Mouse (Mus musculus): ENCODE results near the gene Trp53tg5.
A peak's percentile ranks its signal among the peaks of the same experiment; 100 is the strongest.

Gene Trp53tg5

DNA sequence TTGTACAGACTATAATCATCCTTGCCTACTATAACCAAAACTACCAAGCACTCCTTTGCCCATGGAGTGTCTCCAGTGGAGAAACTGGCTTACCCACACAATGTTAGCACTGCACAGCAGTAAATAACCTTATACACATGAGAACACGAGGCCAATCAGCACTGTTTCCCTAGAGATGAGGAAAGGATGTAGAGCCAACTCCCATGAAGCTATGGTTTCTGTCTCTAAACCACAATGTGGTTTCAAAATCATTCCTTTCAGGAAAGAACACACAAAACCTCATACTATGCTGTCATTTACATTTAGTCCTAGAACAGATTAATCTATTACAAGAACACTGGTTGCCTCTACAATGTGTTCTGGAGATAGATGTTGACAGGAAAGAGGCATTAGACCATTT is 22.8 kb upstream of the Trp53tg5 start:
- DNase-seq, result no peak

DNA sequence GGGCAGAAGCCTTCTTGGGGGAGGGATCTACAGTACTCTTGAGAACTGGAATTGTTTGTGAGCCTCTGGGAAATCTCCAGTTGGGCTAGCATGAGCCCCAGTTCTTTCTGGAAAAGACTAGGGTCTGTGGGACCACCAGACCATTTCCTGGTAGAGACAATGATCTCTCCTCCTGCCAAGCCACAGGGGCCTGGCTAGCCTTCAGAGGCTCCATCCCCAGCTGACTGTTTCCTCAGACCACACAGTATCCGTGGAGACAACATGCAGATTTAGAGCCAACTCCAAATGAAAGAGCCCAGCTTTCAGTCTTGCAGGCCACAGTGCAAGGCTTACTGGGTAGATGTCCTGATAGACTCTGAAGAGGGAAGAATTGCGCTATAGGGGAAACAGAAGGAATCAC is 20.6 kb upstream of the Trp53tg5 start:
- DNase-seq, result no peak

DNA sequence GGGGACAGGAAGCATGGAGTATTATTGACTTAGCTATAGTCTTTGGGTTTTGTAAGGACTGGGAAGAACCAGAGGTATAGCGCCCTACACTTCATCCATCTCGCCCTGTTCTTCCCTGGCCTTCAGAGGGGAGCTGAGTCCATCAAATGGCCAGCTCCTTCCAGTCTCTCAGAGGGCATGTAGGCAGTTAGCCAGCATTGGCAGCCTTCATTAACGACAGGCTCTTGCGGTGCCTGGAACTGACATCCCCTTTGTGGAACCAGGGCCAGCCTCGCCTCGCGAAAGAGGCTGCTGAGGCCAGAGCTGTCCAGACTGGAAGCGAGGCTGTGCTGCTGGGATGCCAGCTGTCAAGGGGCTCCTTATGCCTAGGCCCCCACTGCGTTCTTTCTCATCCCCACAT is 14.3 kb upstream of the Trp53tg5 start:
- no peak for DNase-seq

DNA sequence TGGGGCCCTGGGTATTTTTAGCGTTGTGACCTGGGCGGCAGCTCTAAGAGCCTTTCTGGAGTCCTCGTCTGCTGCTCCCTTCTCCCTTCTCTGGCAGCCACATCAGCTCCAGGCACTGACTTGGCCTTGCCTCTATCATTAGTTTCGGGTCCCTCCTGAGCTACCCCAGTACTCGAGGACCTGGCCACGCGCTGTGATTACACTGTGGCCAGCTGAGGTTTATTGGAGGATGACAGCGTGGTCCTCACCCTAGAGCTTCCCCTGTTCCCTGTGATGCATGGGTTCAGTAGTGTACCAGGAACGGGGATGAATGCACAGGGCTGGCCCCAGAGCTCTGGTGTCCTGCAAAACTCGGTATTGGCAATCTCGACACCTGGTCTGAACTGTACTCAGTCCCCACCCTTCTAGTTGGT is 13.6 kb upstream of the Trp53tg5 start:
- DNase-seq, result no peak

DNA sequence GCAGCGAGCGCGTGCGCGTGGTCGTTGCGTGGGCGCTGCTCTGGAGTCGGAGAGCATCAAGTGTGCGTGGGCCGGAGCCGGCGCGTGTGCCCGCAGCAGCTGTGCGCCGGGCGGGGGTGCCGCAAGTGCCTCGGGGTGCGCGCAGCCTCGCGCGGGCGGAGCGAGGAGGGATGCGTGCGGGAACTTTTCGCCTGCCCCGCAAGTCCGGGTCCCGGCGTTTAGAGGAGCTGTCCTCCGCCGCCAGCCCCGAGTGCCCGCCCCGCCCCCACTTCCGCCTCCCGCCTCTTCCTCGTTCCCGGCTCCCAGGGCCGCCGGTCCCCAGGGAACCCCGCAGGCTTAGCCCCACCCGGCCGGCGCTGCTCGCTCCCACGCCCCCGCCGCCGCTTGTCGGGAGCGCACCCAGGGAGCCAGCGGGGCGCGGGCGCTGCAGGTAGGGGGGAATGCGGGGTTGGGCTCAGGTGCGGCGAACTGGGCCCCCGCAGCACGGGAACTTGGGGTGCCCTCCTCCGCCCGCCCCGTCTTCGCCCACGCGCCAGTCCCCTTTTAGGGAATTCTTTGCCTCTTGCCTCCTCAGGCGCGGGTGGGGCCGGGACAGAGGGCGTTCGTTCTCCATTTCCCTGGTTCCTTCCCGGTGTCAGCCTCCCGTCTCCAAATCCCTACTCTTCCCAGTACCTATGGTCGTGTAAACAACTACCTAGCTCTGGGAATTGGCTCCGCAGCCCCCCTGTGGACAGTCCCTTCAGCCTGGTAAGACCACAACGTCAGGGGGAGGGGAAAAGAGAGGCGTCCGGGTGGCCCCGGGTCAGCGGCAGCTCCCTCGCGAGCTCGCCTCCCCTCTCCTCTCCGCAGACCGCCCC is 13.0 kb upstream of the Trp53tg5 start:
- DNase-seq, result no peak

DNA sequence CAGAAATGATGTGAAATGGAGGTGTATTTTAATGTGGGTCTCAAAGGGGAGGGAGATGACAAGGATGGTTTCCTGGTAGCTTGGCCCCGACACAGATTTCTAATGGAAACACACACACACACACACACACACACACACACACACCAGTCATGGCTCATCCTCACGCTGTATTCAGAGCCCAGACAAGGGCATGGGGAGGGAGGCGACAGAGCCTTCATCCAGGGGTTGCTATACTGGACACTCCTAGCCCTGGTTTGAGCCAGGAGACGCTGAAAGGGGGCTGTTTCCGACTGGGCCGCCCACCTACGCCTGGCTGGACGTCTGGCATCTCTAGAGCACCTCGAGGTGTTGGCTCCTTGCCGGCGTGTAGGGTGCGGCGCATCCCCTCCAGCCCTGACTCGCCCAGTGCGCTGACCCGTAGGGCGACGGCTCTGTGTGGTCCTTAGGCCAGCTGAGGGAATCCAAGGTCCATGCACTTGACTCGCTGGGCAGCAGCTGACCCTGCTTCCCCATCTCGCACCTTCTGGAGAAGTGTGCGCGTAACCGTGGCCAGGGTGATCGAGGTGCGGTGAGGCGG is 12.2 kb upstream of the Trp53tg5 start, which contains the start of gene Dbndd2:
Gene Dbndd2, plus strand, starts transcription at position 426 of the 577 bp plus-strand sequence.
- no peak for DNase-seq

DNA sequence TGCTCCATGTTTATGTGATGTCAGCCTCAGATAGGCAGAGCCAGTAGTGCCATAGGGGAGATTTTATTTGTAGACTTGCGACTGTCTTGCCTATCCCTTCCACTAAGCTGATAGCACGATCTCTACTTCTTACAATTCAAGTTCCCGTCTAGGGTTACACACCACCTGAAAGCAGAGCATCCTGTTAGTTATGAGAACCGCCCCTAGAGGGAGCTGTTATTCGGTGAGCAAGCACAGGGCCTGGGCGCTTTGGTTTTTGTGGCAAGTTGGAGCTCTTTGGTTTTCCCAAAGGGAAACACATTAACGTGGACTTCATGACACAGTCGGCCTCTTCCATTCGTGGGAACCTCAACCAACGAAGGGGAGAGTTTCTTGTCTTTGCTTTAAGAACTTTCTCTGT is 3.3 kb downstream of the Trp53tg5 start:
- no peak for DNase-seq

DNA sequence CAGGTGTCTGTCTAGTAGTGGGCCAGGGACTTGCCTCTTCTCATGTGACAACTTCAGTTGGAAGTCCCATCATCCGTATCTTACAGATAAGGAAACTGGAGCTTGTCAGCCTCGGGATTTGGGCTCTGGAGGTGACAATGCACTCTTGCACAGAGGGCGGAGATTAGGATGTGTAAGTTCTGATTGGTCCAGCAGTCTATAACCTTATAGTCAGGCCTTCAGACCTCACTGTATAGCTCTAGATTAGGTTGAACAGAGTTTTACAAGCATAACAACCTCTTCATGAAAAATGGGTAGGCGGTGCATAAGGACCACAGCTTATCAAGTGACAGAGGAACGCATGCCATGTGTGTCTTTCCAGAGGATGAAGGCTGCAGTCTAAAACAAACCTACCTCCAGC is 6.7 kb downstream of the Trp53tg5 start:
- no peak for DNase-seq

DNA sequence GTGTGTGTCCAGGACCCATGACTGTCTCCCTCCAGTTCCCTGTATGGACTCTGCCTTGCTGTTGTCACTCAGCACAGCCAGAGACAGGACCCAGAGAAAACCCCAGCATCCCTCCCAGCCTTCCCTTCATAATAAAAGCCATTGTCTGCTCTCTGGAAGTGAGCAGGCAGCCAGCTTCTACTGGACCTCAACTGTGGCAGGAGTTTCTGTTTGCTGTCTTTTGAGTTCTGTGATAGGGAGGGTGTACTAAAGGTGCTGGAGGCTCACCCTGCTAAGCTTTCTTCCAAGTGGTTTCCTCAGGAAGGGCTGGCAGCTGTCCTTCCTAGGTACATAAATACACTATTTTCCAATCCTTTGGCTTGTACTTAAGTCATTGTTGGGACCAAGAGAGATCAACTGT is 8.4 kb downstream of the Trp53tg5 start:
- no peak for DNase-seq

DNA sequence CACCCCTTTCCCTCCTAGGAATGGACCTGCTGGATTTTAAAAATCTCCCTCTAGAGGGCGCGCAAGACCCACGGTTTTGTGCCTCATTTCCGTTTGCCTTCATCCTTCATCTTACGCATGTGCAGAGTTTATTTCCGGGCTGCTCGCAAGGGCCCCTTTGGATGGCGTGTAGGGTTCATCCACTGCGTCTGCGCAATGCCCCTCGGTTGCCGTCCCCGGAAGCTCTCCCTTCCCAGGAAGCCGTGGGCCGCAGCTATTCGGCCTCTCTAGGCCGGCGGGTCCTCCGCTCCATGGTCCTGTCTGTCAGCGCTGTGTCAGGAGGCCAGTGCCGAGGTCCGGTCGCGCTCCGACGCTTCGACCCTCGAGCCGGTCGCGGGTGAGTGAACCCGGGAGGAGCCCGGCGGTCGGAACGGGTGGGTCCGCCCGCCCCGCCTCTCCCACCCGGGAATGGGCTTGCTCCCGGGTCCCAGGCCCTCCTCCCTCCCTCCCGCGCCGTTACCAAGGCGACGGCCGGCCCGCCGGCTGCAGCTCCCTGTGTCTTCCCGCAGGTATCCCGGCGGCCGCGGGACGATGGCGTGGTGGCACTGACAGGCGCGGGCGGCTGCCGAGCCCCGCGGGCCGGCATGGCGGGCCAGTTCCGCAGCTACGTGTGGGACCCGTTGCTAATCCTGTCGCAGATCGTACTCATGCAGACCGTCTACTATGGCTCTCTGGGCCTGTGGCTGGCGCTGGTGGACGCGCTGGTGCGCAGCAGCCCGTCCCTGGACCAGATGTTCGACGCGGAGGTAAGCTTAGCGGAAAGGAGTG is 12.6 kb downstream of the Trp53tg5 start, which contains the start of gene Gm20458:
Gene Gm20458, plus strand, starts transcription at position 223 of the 807 bp plus-strand sequence.
- DNase-seq, result peak; percentile 94 to 97

DNA sequence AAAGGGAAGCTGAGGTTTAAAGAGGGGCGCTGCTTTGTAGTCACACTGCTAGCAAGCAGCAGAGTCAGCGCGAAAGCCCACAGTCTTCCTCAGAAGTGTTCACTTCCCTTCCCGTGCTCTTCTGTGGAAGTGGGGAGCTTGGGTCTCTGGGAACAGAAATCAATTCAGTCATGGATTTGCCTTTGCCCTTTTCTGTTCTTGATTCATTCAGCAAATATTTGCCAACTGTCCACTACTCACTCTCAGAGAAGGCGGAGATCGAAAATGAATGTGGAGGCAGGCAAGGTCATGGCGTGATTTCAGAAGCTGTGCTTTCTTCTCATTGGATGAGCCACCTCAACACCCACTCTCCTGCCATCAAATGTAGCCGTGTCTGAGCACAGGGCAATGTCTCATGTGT is 15.0 kb downstream of the Trp53tg5 start:
- DNase-seq, result no peak

DNA sequence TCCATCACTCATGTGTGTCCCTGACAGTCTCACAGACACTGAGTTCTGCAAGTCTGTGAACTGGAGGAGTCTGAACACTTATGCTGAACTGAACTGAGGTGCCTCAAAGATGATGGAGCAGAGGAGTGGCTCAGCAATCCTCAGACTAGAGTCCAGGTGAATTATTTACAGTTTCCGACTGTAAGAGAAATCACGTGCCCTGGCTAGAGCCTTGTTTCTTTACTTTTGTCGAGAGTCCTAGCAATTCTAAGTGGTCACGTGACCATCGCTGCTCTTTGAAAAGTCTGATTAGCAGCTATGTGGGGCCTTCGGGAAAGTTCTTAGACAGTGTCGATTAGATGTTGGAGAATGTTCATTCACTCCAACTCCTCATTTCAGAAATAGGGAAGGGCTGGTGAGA is 15.6 kb downstream of the Trp53tg5 start:
- DNase-seq, result no peak

DNA sequence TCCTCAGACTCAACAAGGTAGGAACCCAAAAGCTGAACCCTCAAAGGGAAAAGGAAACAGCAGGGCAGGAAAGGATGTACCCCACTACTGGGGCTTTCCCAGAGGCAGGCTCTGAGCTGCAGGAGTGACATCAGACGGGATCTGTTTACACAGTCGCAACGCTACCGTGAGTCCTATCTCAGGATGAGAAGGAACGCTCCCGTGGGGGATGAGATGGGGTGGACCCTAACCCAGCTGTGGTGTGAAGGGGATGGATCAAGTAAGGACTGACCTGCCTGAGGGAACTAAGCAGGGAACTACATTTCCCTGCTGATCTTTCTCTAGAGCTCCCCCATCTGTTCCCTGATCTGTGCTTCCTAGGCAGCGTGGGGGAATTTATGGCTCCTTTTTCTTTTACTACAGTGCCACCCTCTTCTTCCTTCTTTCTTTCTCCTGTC is 16.6 kb downstream of the Trp53tg5 start, which contains the start of gene Sys1:
Gene Sys1, plus strand, starts transcription at position 101 of the 437 bp plus-strand sequence.
- no peak for DNase-seq

DNA sequence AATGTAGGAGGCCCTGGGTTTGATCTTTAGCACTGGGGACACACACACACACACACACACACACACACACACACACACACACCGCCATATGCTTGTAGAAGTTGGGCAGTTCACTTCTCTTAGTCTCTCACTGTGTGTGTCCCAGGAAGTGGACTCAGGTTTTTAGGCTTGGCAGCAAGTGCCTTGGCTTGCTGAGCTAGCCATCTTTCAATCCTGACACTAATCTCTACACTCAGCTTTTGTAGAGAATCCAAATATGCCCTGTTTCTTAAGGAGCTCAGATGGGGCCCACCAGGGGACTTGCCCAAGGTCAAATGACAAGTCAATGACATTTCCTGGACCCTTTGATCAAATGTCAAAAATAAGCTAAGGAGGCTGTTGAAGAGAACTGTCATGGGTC is 17.1 kb downstream of the Trp53tg5 start:
- no peak for DNase-seq

DNA sequence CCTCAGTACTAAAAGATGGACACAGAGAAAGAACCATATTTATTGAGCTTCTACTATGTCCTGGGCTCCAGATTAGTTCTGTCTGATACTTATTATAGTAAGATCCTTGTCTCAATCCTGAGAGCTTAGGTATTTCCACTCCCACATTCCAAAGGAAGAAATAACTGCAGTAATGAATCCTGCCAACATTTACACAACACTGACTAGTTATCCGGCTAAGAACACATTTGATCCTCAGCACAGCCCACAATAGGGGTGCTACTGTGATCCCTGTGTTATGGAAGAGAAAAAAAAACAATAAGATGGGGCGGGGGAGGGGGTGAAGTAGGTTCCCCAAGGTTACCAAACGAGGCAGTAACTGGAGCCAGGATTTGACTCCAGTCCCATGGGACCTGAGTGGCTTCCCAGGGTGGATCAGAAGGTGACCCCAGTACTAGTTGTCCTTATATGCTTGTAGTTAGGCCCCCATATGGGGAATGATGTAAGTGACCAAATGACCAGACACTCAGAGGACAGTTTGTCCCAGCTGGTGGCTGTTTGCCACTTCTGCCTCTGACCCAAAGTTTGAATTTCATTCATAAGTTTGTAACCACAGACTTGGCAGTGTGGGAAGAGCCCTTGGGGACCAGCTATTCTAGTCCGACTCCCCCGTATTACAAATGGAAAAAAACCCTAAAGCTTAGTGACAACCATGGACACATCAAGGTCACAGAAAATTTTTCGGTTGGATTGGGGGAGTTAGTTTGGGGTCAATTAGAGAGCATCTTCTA is 17.9 kb downstream of the Trp53tg5 start:
- DNase-seq, result no peak

DNA sequence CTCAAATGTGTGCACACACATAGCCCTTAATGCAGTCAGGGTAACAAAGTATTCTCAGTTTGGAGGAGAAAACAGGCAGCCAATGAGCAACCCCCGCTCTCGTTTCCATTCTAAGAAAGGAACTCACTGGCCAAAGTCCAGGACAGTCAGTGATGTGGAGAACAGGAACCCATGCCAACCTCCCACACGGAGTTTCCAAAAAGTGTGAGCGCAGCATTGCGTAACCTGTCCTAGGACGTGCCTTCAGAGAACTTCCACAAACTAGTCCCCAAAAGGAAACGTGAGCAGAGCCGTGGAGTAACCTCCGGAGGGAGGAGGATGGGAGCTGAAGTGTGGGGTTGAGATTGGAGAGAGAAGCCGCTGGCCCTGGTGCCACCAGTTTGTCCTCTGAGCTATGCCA is 18.7 kb downstream of the Trp53tg5 start:
- DNase-seq, result no peak

DNA sequence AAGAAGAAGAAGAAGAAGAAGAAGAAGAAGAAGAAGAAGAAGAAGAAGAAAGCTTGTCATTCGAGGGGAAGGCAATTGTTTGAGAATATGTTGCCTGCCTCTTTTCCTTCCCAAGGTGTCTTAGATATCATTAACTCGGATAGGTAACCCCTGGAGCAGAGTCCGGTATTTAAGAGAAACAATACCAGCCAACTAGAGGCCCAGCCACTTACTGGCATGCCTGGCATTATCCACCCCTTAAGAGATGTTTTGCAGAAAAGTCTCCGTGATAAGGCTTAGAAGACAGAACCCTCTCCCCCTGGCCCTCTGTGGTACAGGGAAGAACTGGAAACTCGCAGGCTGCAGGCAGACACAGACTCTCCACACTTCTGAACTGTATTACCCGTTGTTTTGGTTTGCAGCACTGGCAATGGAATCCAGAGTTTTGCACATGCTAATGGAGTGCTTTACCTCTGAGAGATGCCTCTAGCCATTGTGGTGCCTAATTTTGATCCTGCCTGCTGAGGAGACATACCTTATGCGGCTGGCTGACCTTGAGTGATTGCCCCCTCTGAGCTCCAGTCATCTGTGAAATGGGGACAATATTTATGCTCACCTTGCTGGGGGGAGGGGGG is 19.5 kb downstream of the Trp53tg5 start:
- DNase-seq, result no peak

DNA sequence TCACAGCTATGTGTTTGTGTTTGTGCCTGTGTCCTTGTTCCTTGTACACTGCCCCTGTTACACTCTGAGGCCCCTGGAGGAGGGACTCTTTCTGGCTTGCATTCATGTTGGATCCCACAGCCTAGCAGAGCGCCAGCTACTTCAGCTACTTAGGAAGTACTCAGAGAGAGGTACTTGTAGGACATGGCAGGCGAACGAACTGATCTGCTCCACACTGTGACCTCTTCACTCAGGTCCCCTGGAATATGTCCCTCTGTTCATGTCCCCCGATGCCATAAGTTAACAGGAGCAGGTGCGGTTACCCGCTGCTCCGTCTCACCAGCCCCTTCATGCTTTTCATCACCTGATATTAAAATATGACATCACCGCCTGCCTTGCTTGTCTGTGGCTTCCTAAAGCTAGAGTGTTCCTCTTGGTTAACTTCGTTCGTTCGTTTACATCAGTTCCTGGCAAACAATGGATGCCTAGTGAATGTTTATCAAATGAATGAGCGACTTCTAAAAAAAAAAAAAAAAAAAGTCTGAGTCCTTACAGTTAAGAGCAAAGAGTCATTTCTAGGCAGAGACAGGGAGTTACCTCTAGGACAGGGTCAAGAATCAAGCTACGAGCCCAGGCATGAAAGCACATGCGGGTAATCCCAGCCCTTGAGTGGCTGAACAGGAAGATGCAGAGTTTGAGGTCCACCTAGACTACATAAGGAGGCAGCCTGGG is 20.3 kb downstream of the Trp53tg5 start:
- DNase-seq, result no peak

DNA sequence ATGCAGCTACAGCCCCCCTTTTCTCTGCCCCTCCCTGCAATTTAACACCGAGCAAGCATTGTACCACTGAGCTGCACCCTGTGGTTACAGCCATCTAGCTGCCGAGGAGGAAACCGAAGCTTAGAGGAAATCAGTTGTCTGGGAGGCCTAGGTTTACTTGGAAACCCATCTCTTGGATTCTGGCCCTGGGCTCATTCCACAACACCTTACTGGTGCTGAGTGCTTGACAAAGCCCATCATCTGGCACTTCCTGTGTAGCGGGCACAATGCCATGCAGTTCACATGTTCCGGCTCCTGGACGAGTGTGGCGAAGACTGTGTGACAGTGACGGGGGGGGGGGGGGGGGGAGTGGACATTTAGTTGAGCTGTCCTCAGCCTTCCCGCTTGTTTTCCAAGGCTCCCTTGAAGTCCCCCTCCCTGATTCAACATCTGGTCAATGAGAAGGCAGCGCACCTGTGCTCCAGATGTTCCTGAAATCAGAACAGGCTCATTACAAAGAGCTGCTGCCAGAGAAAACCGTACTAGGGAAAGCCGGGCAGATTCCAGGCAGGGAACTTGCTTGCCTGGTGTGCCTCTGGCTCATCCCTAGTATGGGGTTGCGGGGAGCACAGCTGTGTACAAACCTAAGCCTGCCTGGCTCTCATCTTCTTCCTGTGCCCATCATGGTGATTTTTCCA is 21.4 kb downstream of the Trp53tg5 start:
- DNase-seq, result no peak

DNA sequence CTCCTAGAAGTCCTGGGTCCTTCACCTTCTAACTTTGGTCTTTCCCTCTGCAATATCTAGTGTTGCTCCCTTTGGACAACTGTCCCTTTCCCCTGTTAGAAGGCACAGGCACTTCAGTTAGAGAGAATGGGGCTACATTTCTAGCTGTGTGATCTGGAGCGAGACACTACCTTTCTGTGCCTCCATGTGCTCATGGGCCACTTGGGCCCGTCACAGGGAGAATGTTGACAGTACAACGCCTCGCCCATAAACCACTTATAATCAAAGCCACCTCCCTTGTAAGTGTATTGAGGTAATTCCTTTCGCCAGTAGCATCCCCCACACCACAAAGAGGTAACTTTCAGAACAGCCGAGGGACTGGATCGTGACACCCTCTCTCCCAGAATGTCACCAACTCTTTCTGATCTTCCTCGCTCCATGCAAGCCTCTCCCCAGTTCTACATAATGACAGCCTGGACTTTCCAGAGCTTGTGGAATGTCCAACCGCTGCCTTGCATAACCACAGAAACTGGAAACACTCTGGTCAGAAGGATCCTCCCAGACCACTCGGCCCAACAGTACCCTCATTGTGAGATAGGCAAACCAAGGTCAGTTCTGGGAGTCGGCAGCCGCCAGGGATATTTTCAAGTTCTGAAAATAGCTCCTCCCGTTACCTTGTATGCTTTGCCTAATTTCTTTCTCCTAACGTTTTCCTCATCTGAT is 24.0 kb downstream of the Trp53tg5 start:
- DNase-seq, result no peak
